Mouse (Mus musculus): ENCODE results near the gene Rbmy. TPM values are rescaled to one million over a fixed set of nuclear protein-coding genes. Genes with fewer than 3 reads are reported as not detected.
"Not testable (repeated sequence)": the region's sequence is repeated elsewhere in the genome, so short reads cannot be mapped to it uniquely, and the experiment has no call there.

Rbmy gene
- total RNA-seq (2012; rRNA removed) (not detected in 2 replicates), total RNA-seq (2014; rRNA removed) (not detected in 2 replicates), polyA plus RNA-seq (2012; ENCODE audit: insufficient read length, low read depth) (not detected in 2 replicates)

DNA sequence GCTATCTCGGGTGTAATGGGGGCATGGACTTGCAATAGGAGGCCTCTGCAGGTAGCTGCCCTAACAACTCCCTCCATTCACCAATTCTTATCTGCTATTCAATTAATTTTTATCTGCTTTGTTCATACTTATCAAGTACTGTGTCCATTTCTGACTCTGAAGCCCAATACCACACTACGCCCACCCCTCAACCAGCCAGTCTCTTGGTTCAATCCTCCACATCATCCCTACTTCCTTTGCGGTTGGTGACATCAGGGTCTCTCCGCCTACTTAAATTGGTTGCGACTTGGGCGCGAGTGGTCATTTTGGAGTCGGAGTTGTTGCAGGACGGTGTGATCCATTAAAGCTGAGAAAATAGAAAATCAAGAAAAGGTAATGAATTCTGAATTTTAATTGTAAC is at the start of gene Rbmy, which contains the start of gene Gm10256:
Gene Rbmy (plus strand): TSS at position 301 of the 400 bp plus-strand sequence.
Gene Gm10256 (plus strand): TSS at position 320 of the 400 bp plus-strand sequence.
- H3K4me2 ChIP-seq (ENCODE audit: insufficient read depth, low read depth, poor library complexity, severe bottlenecking); H3K9ac ChIP-seq (ENCODE audit: insufficient read depth, low read depth); in situ Hi-C loops (cut with MboI; ENCODE audit: low pct_ligation_motif_present, low pct_unique_long_range_greater_than_20kb, low sequenced_read_pairs); H3K27ac ChIP-seq (ENCODE audit: insufficient read depth, low read depth); H3K36me3 ChIP-seq (replicated peaks in 1 of 2; ENCODE audit: control insufficient read depth in 1 of 2, insufficient read depth in 1 of 2, low read length in 1 of 2); H3K9me3 ChIP-seq (replicated peaks; ENCODE audit: low read length); H3K79me2 ChIP-seq (replicated peaks; ENCODE audit: control insufficient read depth, extremely low read depth, insufficient read depth, poor library complexity, severe bottlenecking); H3K27me3 ChIP-seq (replicated peaks); DNase-seq (ENCODE audit: extremely low read depth); H3K4me3 ChIP-seq (replicated peaks in 1 of 3; ENCODE audit: low read depth in 2 of 3, low read length in 2 of 3, poor library complexity in 1 of 3); dilution Hi-C loops (cut with MboI; ENCODE audit: extremely low pct_ligation_motif_present, extremely low pct_unique_long_range_greater_than_20kb, low sequenced_read_pairs); H3K4me1 ChIP-seq (ENCODE audit: control insufficient read depth in 1 of 2, insufficient read depth in 2 of 2): not testable (repeated sequence)

- in situ Hi-C loops (cut with MboI; ENCODE audit: low pct_ligation_motif_present, low pct_unique_long_range_greater_than_20kb, low sequenced_read_pairs); H3K79me2 ChIP-seq (replicated peaks; ENCODE audit: control insufficient read depth, extremely low read depth, insufficient read depth, poor library complexity, severe bottlenecking); DNase-seq (ENCODE audit: extremely low read depth); H3K4me3 ChIP-seq (replicated peaks in 1 of 3; ENCODE audit: low read depth in 2 of 3, low read length in 2 of 3, poor library complexity in 1 of 3); H3K4me1 ChIP-seq (ENCODE audit: control insufficient read depth in 1 of 2, insufficient read depth in 2 of 2); dilution Hi-C loops (cut with MboI; ENCODE audit: extremely low pct_ligation_motif_present, extremely low pct_unique_long_range_greater_than_20kb, low sequenced_read_pairs); H3K27ac ChIP-seq (ENCODE audit: insufficient read depth, low read depth); H3K9me3 ChIP-seq (replicated peaks; ENCODE audit: low read length); H3K9ac ChIP-seq (ENCODE audit: insufficient read depth, low read depth); H3K4me2 ChIP-seq (ENCODE audit: insufficient read depth, low read depth, poor library complexity, severe bottlenecking); H3K27me3 ChIP-seq (replicated peaks); H3K36me3 ChIP-seq (replicated peaks in 1 of 2; ENCODE audit: control insufficient read depth in 1 of 2, insufficient read depth in 1 of 2, low read length in 1 of 2): not testable (repeated sequence)
These were observed 34.4 kb upstream of the Rbmy start, which contains the start of gene Gm4064 for GRCm38 (mm10) chrY:2796105-2796504. Gm4064 (minus strand) TSS chrY:2796205.

Other genes with a start within 250 kb of the Rbmy start
- gene H2al2c, start 231.6 kb upstream of the Rbmy start, total RNA-seq (2012; rRNA removed): not detected in 2 replicates
- not detected in 2 replicates for gene H2al2c, start 231.6 kb upstream of the Rbmy start, total RNA-seq (2014; rRNA removed)
- gene H2al2c, start 231.6 kb upstream of the Rbmy start, polyA plus RNA-seq (2012; ENCODE audit: insufficient read length, low read depth): not detected in 2 replicates
- gene Sry, start 167.0 kb upstream of the Rbmy start, total RNA-seq (2012; rRNA removed): not detected in 2 replicates
- gene Sry, start 167.0 kb upstream of the Rbmy start, total RNA-seq (2014; rRNA removed): not detected in 2 replicates
- gene Sry, start 167.0 kb upstream of the Rbmy start, polyA plus RNA-seq (2012; ENCODE audit: insufficient read length, low read depth): not detected in 2 replicates
- not detected in 2 replicates for gene H2al2b, start 110.0 kb upstream of the Rbmy start, total RNA-seq (2012; rRNA removed)
- gene H2al2b, start 110.0 kb upstream of the Rbmy start, total RNA-seq (2014; rRNA removed): not detected in 2 replicates
- not detected in 2 replicates for gene H2al2b, start 110.0 kb upstream of the Rbmy start, polyA plus RNA-seq (2012; ENCODE audit: insufficient read length, low read depth)
- not detected in 2 replicates for gene Gm4064, start 34.5 kb upstream of the Rbmy start, total RNA-seq (2012; rRNA removed)
- gene Gm4064, start 34.5 kb upstream of the Rbmy start, total RNA-seq (2014; rRNA removed): not detected in 2 replicates
- not detected in 2 replicates for gene Gm4064, start 34.5 kb upstream of the Rbmy start, polyA plus RNA-seq (2012; ENCODE audit: insufficient read length, low read depth)
- gene Gm10256, start within 50 bp of the Rbmy start, total RNA-seq (2012; rRNA removed): not detected in 2 replicates
- not detected in 2 replicates for gene Gm10256, start within 50 bp of the Rbmy start, total RNA-seq (2014; rRNA removed)
- not detected in 2 replicates for gene Gm10256, start within 50 bp of the Rbmy start, polyA plus RNA-seq (2012; ENCODE audit: insufficient read length, low read depth)
- gene Gm10352, start 70.3 kb downstream of the Rbmy start, total RNA-seq (2012; rRNA removed): not detected in 2 replicates
- gene Gm10352, start 70.3 kb downstream of the Rbmy start, total RNA-seq (2014; rRNA removed): not detected in 2 replicates
- gene Gm10352, start 70.3 kb downstream of the Rbmy start, polyA plus RNA-seq (2012; ENCODE audit: insufficient read length, low read depth): not detected in 2 replicates
- gene Gm29289, start 101.9 kb downstream of the Rbmy start, total RNA-seq (2012; rRNA removed): not detected in 2 replicates
- not detected in 2 replicates for gene Gm29289, start 101.9 kb downstream of the Rbmy start, total RNA-seq (2014; rRNA removed)
- not detected in 2 replicates for gene Gm29289, start 101.9 kb downstream of the Rbmy start, polyA plus RNA-seq (2012; ENCODE audit: insufficient read length, low read depth)

All from CH12.LX (cell line).